Mouse (Mus musculus): ENCODE data around the gene Zfand4.

- TF ChIP-seq CTCF (IDR thresholded peaks at IDR 0.05; ENCODE audit: borderline replicate concordance, extremely low read depth, insufficient read depth, insufficient read length) (no peak), POLR2A (IDR thresholded peaks at IDR 0.05; ENCODE audit: borderline replicate concordance, extremely low read depth, insufficient read depth, insufficient read length, poor library complexity, severe bottlenecking) (no peak)
Observed at GRCm38 (mm10) chr6:116340521-116340920, 76.5 kb downstream of the Zfand4 start.

Measured in brain, embryonic 14.5 days (tissue).